Mouse (Mus musculus) lung, postnatal 0 days (tissue): ENCODE results near the gene Kif22. TPM values are rescaled to one million over a fixed set of nuclear protein-coding genes. Genes with fewer than 3 reads are reported as not detected.

ENCODE experiments used
- ATAC-seq: fragments of 200-750 bp; cut with Nextera tagmentation; 2 replicates; pipeline ENCODE4 v1.8.0; 2017; ENCODE audit warnings: moderate library complexity
- DNase-seq: peaks from one replicate; pipeline ENCODE4 v3.0.0-alpha.2; 2016; ENCODE audit warnings: low spot score
- H3K27ac ChIP-seq: fragments of 300-500 bp; sonication (generic); 2 replicates; pipeline ENCODE4 v1.5.1; 2014; ENCODE audit warnings: antibody characterized with exemption, mild to moderate bottlenecking, low read length, mixed read lengths
- H3K27me3 ChIP-seq: fragments of 300-500 bp; sonication (generic); replicated peaks from 2 replicates; pipeline ENCODE4 v1.6.1; 2014; ENCODE audit warnings: low read length, mixed read lengths; ENCODE audit not compliant: insufficient read depth
- H3K36me3 ChIP-seq: fragments of 300-500 bp; sonication (generic); 2 replicates; pipeline ENCODE4 v1.6.1; 2014; ENCODE audit warnings: low read length, mixed read lengths; ENCODE audit not compliant: insufficient read depth
- H3K4me1 ChIP-seq: fragments of 300-500 bp; sonication (generic); 2 replicates; pipeline ENCODE4 v1.6.1; 2014; ENCODE audit warnings: antibody characterized with exemption, low read depth, low read length, mixed read lengths; ENCODE audit not compliant: insufficient read depth
- H3K4me2 ChIP-seq: fragments of 300-500 bp; sonication (generic); replicated peaks from 2 replicates; pipeline ENCODE4 v1.6.1; 2014; ENCODE audit warnings: low read depth, mild to moderate bottlenecking, low read length, moderate library complexity, mixed read lengths
- H3K4me3 ChIP-seq: fragments of 300-500 bp; sonication (generic); 2 replicates; pipeline ENCODE4 v1.5.1; 2014; ENCODE audit warnings: low read depth, low read length
- H3K9ac ChIP-seq: fragments of 300-500 bp; sonication (generic); replicated peaks from 2 replicates; pipeline ENCODE4 v1.6.1; 2014; ENCODE audit warnings: low read depth, mild to moderate bottlenecking
- H3K9me3 ChIP-seq: fragments of 300-500 bp; sonication (generic); 2 replicates; pipeline ENCODE4 v1.6.1; 2016; ENCODE audit warnings: low read length, mixed read lengths
- CTCF ChIP-seq: IDR thresholded peaks from 2 replicates; pipeline ENCODE4 v1.5.1; 2016; ENCODE audit warnings: antibody characterized with exemption, mild to moderate bottlenecking
- EP300 ChIP-seq: IDR thresholded peaks from 2 replicates; pipeline ENCODE4 v1.6.1; 2016; ENCODE audit warnings: antibody characterized with exemption, mild to moderate bottlenecking, control low read depth
- WGBS: fragments of 180-500 bp; shearing (Covaris S2); extraction: QIAGEN DNeasy Blood & Tissue Kit; methylation state at CpG from one replicate; pipeline ENCODE4 v1.1.7; 2014; 5-methylcytosine and 5-hydroxymethylcytosine counted together
- polyA plus RNA-seq: library from polyadenylated mRNA; unstranded; fragments of >200 nt; fragmentation: Nextera tagmentation; extraction: Ambion mirVana; gene quantifications from 2 replicates; pipeline ENCODE4 v1.2.1, GENCODE M21; 2015

The Kif22 gene
- polyA plus RNA-seq, 1 experiment from 2014 or later, result 7.0 TPM

DNA sequence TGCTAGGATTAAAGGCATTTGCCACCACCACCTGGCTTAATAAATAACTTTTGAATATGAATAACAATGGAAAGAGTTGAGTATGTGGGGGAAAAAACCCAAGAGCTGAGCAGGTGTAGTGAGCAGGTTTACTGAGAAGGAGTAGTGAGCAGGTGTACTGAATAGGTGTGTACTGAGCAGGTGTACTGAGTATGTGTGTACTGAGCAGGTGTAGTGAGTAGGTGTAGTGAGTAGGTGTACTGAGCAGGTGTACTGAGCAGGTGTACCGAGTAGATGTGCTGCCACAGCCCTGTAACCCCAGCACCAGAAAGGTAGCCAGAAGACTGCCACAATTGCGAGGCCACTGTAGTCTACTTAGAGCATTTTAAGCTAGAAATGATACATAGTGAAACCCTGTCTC is 42.5 kb upstream of the Kif22 start:
- no peaks in the 10 kb centered on the region for H3K36me3 ChIP-seq
- H3K27me3 ChIP-seq, result no peaks in the 10 kb centered on the region
- WGBS, result 74% methylated on average over 2 of the region's 2 CpGs
- no peaks in the 10 kb centered on the region for H3K4me1 ChIP-seq
- TF ChIP-seq CTCF (no peak), EP300 (no peak)
- no peak overlapping the region for H3K4me2 ChIP-seq
- DNase-seq, result no peak
- no peak overlapping the region for H3K27ac ChIP-seq
- H3K9ac ChIP-seq, result no peak overlapping the region
- no peaks in the 10 kb centered on the region for H3K9me3 ChIP-seq
- no peak overlapping the region for H3K4me3 ChIP-seq
- no peak for ATAC-seq

DNA sequence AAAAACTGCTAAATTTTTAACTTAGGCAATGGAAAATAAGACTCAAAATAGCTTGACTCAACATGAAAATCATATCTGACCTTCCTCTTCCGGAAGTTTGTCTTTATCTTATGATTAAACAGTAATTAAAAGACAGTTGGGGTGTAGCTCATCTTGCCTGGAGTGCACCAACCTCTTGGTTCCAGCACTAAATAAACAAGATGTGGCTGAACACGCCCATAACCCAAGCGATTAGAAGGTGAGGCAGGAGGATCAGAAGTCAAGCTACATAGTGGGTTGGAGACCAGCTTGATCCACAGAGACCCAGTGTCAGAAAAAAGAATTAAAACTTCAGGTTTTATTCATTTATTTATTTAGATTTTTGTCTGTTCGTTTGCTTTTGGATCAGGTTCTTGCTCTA is 41.4 kb upstream of the Kif22 start:
- ATAC-seq (no peak), DNase-seq (no peak)
- Histone ChIP-seq H3K27ac (no peak overlapping the region), H3K9me3 (no peaks in the 10 kb centered on the region), H3K27me3 (no peaks in the 10 kb centered on the region), H3K4me2 (no peak overlapping the region), H3K36me3 (no peaks in the 10 kb centered on the region), H3K4me1 (no peaks in the 10 kb centered on the region), H3K4me3 (no peak overlapping the region), H3K9ac (no peak overlapping the region)
- TF ChIP-seq EP300, result no peak
- no peak for TF ChIP-seq CTCF
- WGBS, result 70% methylated on average over 4 of the region's 4 CpGs

DNA sequence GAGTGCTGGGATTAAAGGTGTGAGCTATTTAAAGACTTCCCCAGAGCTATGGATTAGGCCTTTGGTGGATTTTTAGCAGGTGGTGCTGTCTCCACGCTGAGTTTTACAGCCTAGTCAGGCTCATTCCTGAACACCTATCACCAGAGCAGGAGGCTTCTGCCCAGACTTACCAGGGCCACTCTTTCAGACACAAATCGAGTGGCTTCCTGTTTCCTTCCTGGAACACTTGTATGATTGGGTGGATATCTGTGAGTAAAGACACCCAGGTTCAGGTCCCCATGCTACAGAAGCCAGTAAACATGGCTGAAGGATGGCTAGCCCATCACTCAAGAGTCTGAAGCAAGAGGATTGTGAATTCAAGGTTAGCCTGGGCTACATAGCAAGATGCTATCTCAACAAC is 40.7 kb upstream of the Kif22 start:
- no peak overlapping the region for H3K27ac ChIP-seq
- H3K4me2 ChIP-seq, result no peak overlapping the region
- H3K36me3 ChIP-seq, result no peaks in the 10 kb centered on the region
- H3K9ac ChIP-seq, result no peak overlapping the region
- 43% methylated on average over 2 of the region's 2 CpGs for WGBS
- H3K4me3 ChIP-seq, result no peak overlapping the region
- TF ChIP-seq CTCF (no peak), EP300 (no peak)
- no peaks in the 10 kb centered on the region for H3K9me3 ChIP-seq
- no peak for ATAC-seq
- no peak for DNase-seq
- H3K27me3 ChIP-seq, result no peaks in the 10 kb centered on the region
- no peaks in the 10 kb centered on the region for H3K4me1 ChIP-seq

DNA sequence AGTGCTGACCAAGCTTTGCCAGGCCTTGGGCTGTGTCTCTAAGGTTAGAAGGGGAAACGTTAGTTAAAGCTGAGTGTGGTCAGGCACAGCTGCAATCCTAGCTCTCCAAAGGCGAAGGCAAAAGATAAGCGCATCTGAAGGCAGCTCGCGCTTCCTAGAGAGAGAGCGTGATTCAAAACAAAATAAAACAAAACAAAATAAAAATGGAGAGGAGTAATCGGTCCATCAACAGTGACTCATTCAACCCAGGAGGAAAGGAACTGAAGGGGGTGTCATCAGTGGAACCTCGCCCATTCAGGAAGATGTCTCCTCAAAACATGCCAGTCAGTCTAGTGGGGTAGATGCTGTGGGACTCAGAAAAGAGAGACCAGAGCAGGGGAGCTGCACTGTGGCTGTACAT is 40.0 kb upstream of the Kif22 start:
- Histone ChIP-seq H3K9ac (no peak overlapping the region), H3K4me2 (no peak overlapping the region), H3K36me3 (no peaks in the 10 kb centered on the region), H3K27me3 (no peaks in the 10 kb centered on the region), H3K4me3 (no peak overlapping the region), H3K27ac (no peak overlapping the region), H3K4me1 (no peaks in the 10 kb centered on the region), H3K9me3 (no peaks in the 10 kb centered on the region)
- no peak for TF ChIP-seq EP300
- TF ChIP-seq CTCF, result no peak
- DNase-seq (no peak), ATAC-seq (no peak)
- WGBS, result 70% methylated on average over 8 of the region's 8 CpGs

DNA sequence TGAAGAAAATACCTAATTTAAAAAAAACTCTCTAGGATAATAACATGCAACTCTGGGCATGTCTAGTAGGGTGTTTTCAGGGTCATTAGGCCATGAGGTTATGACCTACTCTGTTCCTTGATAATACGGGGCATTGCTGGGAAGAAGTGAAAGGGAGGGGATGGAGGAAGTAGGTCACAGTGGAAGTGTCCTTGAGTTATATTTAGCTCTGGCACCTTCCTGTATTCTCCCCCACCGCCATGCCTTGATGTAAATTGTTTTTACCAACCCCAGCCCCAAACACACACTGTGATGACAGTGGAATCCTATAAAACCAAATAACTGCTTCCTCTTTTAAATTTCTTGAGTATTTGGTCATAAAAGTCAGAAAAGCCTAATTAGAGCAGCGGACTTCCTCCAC is 37.8 kb upstream of the Kif22 start:
- H3K4me1 ChIP-seq, result no peaks in the 10 kb centered on the region
- H3K4me3 ChIP-seq, result no peak overlapping the region
- TF ChIP-seq CTCF (no peak), EP300 (no peak)
- H3K4me2 ChIP-seq, result no peak overlapping the region
- H3K36me3 ChIP-seq, result no peaks in the 10 kb centered on the region
- H3K9ac ChIP-seq, result no peak overlapping the region
- H3K27ac ChIP-seq, result no peak overlapping the region
- DNase-seq (peak; percentile 39), ATAC-seq (peak; percentile 12)
- H3K9me3 ChIP-seq, result no peaks in the 10 kb centered on the region
- H3K27me3 ChIP-seq, result no peaks in the 10 kb centered on the region
- WGBS, result 48% methylated on average over 3 of the region's 3 CpGs

DNA sequence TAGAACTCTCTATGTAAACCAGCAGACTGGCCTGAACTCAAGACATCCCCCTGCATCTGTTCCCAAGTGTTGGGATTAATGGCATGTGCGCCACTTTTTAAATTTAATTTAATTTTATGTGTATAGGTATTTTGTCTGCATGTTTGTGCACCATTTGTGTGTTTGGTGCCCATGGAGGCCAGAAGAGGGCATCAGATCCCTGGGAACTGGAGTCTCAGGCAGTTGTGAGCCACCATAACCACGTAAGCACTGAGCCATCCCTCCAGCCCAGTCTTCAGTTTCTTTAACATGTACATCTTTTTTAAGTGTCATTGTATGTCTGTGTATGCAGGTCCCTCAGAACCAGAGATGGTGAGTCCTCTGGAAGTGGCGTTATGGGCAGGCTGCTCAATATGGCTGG is 35.4 kb upstream of the Kif22 start:
- no peaks in the 10 kb centered on the region for H3K27me3 ChIP-seq
- no peak overlapping the region for H3K27ac ChIP-seq
- 84% methylated on average over 3 of the region's 3 CpGs for WGBS
- no peaks in the 10 kb centered on the region for H3K4me1 ChIP-seq
- H3K4me2 ChIP-seq, result no peak overlapping the region
- ATAC-seq (no peak), DNase-seq (no peak)
- H3K9ac ChIP-seq, result no peak overlapping the region
- no peaks in the 10 kb centered on the region for H3K36me3 ChIP-seq
- H3K4me3 ChIP-seq, result no peak overlapping the region
- H3K9me3 ChIP-seq, result no peaks in the 10 kb centered on the region
- TF ChIP-seq CTCF, result peak; percentile 20; the same call in 1 of the 2 replicates
- TF ChIP-seq EP300, result no peak

DNA sequence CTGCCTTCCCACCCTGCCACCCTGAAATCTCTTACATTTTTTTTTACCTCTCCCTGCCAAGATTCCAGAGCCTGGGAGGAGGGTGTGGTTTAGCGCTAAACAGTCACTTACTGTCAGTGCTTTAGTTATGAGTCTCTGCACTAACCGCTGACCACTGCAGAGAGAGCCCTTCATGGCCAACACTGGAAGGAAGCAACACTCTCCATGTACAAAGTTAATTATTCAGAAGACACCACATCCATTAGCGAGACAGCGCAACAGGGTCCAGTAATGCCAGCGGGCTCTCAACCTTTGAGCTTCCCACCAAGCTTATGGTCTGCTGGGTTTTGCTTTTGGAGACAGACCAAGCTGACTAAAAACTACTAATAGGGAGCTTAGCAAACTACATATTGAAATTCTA is 33.9 kb upstream of the Kif22 start:
- WGBS, result 78% methylated on average over 5 of the region's 5 CpGs
- no peak for DNase-seq

More for the DNA sequence above, 33.9 kb upstream of the Kif22 start:
- ATAC-seq, result no peak
- Histone ChIP-seq H3K36me3 (no peaks in the 10 kb centered on the region), H3K9ac (no peak overlapping the region), H3K27me3 (no peaks in the 10 kb centered on the region), H3K4me1 (no peaks in the 10 kb centered on the region), H3K4me3 (no peak overlapping the region), H3K9me3 (no peaks in the 10 kb centered on the region), H3K27ac (no peak overlapping the region), H3K4me2 (no peak overlapping the region)
- no peak for TF ChIP-seq CTCF
- TF ChIP-seq EP300, result no peak
